Mouse (Mus musculus) stomach, adult 2 months (tissue): ENCODE results near the gene Ankef1. TPM values are rescaled to one million over a fixed set of nuclear protein-coding genes. Genes with fewer than 3 reads are reported as not detected.

Experiments
- polyA plus RNA-seq: library from polyadenylated mRNA; depleted of rRNA; stranded (reverse); fragments of >200 nt; gene quantifications from 2 replicates; pipeline ENCODE4 v1.2.3, GENCODE M21; 2012; rRNA removed

The Ankef1 gene
- 0.09 TPM in 1 of 2 replicates, not detected in the other for polyA plus RNA-seq

GRCm38 (mm10) chr2:136501651-136502050 lies at the start of gene Ankef1:
TSS of gene Ankef1 (plus strand) at chr2:136501910.

Other genes starting within 250 kb of the Ankef1 start
- gene Pak7, start 113.9 kb upstream of the Ankef1 start, polyA plus RNA-seq = not detected in 2 replicates
- 0.81 and 2.0 TPM in 2 replicates for gene Snap25, start 211.5 kb downstream of the Ankef1 start, polyA plus RNA-seq